Mouse (Mus musculus) CH12.LX (cell line): ENCODE measurements around the gene Gadd45gip1. TPM values are rescaled to one million over a fixed set of nuclear protein-coding genes. Genes with fewer than 3 reads are reported as not detected.

Experiments
- DNase-seq: peaks from one replicate; pipeline ENCODE4 v3.0.0-alpha.2; 2013; ENCODE audit errors: extremely low read depth
- H3K27ac ChIP-seq: 2 replicates; pipeline ENCODE4 v1.5.1; 2012; ENCODE audit warnings: low read depth, mild to moderate bottlenecking, control low read depth, moderate library complexity; ENCODE audit not compliant: insufficient read depth
- H3K27me3 ChIP-seq: replicated peaks from 2 replicates; pipeline ENCODE3; 2012; ENCODE audit warnings: inconsistent platforms
- H3K36me3 ChIP-seq, 2 experiments: replicated peaks in 1 of 2; 2 replicates each; pipeline versions ENCODE3 to v1.6.1; 2012; ENCODE audit warnings: inconsistent platforms in 1 of 2, low read length in 1 of 2, mild to moderate bottlenecking in 1 of 2, mixed read lengths in 1 of 2, moderate library complexity in 1 of 2; ENCODE audit not compliant: control insufficient read depth in 1 of 2, insufficient read depth in 1 of 2
- H3K4me1 ChIP-seq, 2 experiments: 2 replicates each; pipeline ENCODE4 v1.6.1; 2012; ENCODE audit warnings: inconsistent platforms in 1 of 2, moderate library complexity in 1 of 2; ENCODE audit not compliant: insufficient read depth in 2 of 2, control insufficient read depth in 1 of 2
- H3K4me2 ChIP-seq: 2 replicates; pipeline ENCODE4 v1.6.1; 2012; ENCODE audit warnings: low read depth, mild to moderate bottlenecking, control low read depth; ENCODE audit not compliant: poor library complexity, insufficient read depth, severe bottlenecking
- H3K4me3 ChIP-seq, 3 experiments: fragments of 150-350 bp in 1 of 3; sonication (generic) in 1 of 3; replicated peaks in 1 of 3; 2 replicates each; pipeline versions ENCODE3 to v1.5.1; 2011 to 2012; ENCODE audit warnings: low read depth in 2 of 3, low read length in 2 of 3, mild to moderate bottlenecking in 2 of 3, moderate library complexity in 2 of 3, control low read depth in 1 of 3, improper control_type of control experiment in 1 of 3, inconsistent platforms in 1 of 3, mixed read lengths in 1 of 3; ENCODE audit not compliant: poor library complexity in 1 of 3
- H3K79me2 ChIP-seq: replicated peaks from 2 replicates; pipeline ENCODE4 v1.6.1; 2012; ENCODE audit warnings: mild to moderate bottlenecking, moderate library complexity; ENCODE audit not compliant: control insufficient read depth, poor library complexity, insufficient read depth, severe bottlenecking; ENCODE audit errors: extremely low read depth
- H3K9ac ChIP-seq: 2 replicates; pipeline ENCODE4 v1.6.1; 2012; ENCODE audit warnings: low read depth, mild to moderate bottlenecking, control low read depth, moderate library complexity; ENCODE audit not compliant: insufficient read depth
- H3K9me3 ChIP-seq: replicated peaks from 2 replicates; pipeline ENCODE3; 2012; ENCODE audit warnings: low read length, inconsistent platforms, mixed read lengths
- CHD2 ChIP-seq: IDR thresholded peaks from 2 replicates; pipeline ENCODE4 v1.6.1; 2011; ENCODE audit warnings: low read length, improper control_type of control experiment
- CTCF ChIP-seq, 2 experiments: IDR thresholded peaks in 1 of 2; conservative IDR thresholded peaks in 1 of 2; 2 replicates each; pipeline ENCODE4 v1.5.1; 2011 to 2012; ENCODE audit warnings: low read depth in 2 of 2, low read length in 2 of 2, improper control_type of control experiment in 1 of 2, inconsistent platforms in 1 of 2, mild to moderate bottlenecking in 1 of 2, moderate library complexity in 1 of 2
- E2F4 ChIP-seq: IDR thresholded peaks from 2 replicates; pipeline ENCODE4 v1.6.1; 2011; ENCODE audit warnings: low read depth, low read length, improper control_type of control experiment; ENCODE audit not compliant: insufficient replicate concordance
- GABPA ChIP-seq: IDR thresholded peaks from 2 replicates; pipeline ENCODE4 v1.6.1; 2012; ENCODE audit warnings: low read depth, low read length, improper control_type of control experiment, inconsistent platforms; ENCODE audit not compliant: insufficient replicate concordance
- HCFC1 ChIP-seq: IDR thresholded peaks from 2 replicates; pipeline ENCODE4 v1.6.1; 2012; ENCODE audit warnings: low read depth, mild to moderate bottlenecking, inconsistent platforms, low read length, improper control_type of control experiment
- IRF4 ChIP-seq: IDR thresholded peaks from 2 replicates; pipeline ENCODE4 v1.6.1; 2014; ENCODE audit warnings: low read depth, mild to moderate bottlenecking, inconsistent platforms, low read length, improper control_type of control experiment
- JUND ChIP-seq: conservative IDR thresholded peaks from 2 replicates; pipeline ENCODE4 v1.6.1; 2011; ENCODE audit warnings: low read depth, low read length, improper control_type of control experiment
- MAFK ChIP-seq: IDR thresholded peaks from 2 replicates; pipeline ENCODE4 v1.6.1; 2011; ENCODE audit warnings: low read length, improper control_type of control experiment; ENCODE audit not compliant: insufficient replicate concordance
- MAX ChIP-seq: IDR thresholded peaks from 2 replicates; pipeline ENCODE4 v1.6.1; 2011; ENCODE audit warnings: low read length, improper control_type of control experiment
- NELFE ChIP-seq: IDR thresholded peaks from 2 replicates; pipeline ENCODE4 v1.6.1; 2011; ENCODE audit warnings: low read depth, low read length, improper control_type of control experiment
- PAX5 ChIP-seq: IDR thresholded peaks from 2 replicates; pipeline ENCODE4 v1.6.1; 2012; ENCODE audit warnings: low read length, inconsistent platforms, mixed read lengths
- POLR2A ChIP-seq: IDR thresholded peaks from 2 replicates; pipeline ENCODE4 v1.6.1; 2011; ENCODE audit warnings: low read depth, mild to moderate bottlenecking, improper control_type of control experiment, low read length
- POLR2AphosphoS2 ChIP-seq: IDR thresholded peaks from 2 replicates; pipeline ENCODE4 v1.6.1; 2011; ENCODE audit warnings: low read depth, low read length, improper control_type of control experiment
- RCOR1 ChIP-seq: conservative IDR thresholded peaks from 2 replicates; pipeline ENCODE4 v1.6.1; 2012; ENCODE audit warnings: low read depth, mild to moderate bottlenecking, inconsistent platforms, low read length, improper control_type of control experiment
- SIN3A ChIP-seq: IDR thresholded peaks from 2 replicates; pipeline ENCODE4 v1.6.1; 2012; ENCODE audit warnings: low read length, improper control_type of control experiment, inconsistent platforms
- SMC3 ChIP-seq: IDR thresholded peaks from 2 replicates; pipeline ENCODE4 v1.6.1; 2011; ENCODE audit warnings: low read depth, low read length, improper control_type of control experiment
- UBTF ChIP-seq: IDR thresholded peaks from 2 replicates; pipeline ENCODE4 v1.6.1; 2012; ENCODE audit warnings: low read depth, mild to moderate bottlenecking, inconsistent platforms, low read length, improper control_type of control experiment, moderate library complexity
- USF1 ChIP-seq: IDR thresholded peaks from 2 replicates; pipeline ENCODE4 v1.6.1; 2014; ENCODE audit warnings: low read depth, mild to moderate bottlenecking, inconsistent platforms, low read length, improper control_type of control experiment
- ZC3H11A ChIP-seq: IDR thresholded peaks from 2 replicates; pipeline ENCODE4 v1.6.1; 2012; ENCODE audit warnings: low read depth, mild to moderate bottlenecking, inconsistent platforms, low read length, improper control_type of control experiment
- ZKSCAN1 ChIP-seq: IDR thresholded peaks from 2 replicates; pipeline ENCODE4 v1.6.1; 2012; ENCODE audit warnings: low read depth, inconsistent platforms, low read length, improper control_type of control experiment, borderline replicate concordance
- ZMIZ1 ChIP-seq: IDR thresholded peaks from 2 replicates; pipeline ENCODE4 v1.6.1; 2012; ENCODE audit warnings: low read depth, mild to moderate bottlenecking, inconsistent platforms, low read length, improper control_type of control experiment
- ZNF384 ChIP-seq: IDR thresholded peaks from 2 replicates; pipeline ENCODE4 v1.6.1; 2012; ENCODE audit warnings: low read depth, low read length, improper control_type of control experiment, inconsistent platforms
- dilution Hi-C: fragments of 300-500 bp; cut with MboI; formaldehyde crosslinking; loops from 2 replicates; pipeline ENCODE4 v1.14.3; 2020; ENCODE audit warnings: low sequenced_read_pairs; ENCODE audit not compliant: extremely low pct_unique_long_range_greater_than_20kb, extremely low pct_ligation_motif_present
- in situ Hi-C: fragments of 300-500 bp; cut with MboI; formaldehyde crosslinking; loops from 3 replicates; pipeline ENCODE4 v1.14.3; 2019; ENCODE audit warnings: low sequenced_read_pairs, low pct_ligation_motif_present, low pct_unique_long_range_greater_than_20kb, mixed read lengths
- polyA plus RNA-seq: library from polyadenylated mRNA; unstranded; fragments of >175 nt; gene quantifications from 2 replicates; pipeline ENCODE4 v1.2.1, GENCODE M21; 2012; ENCODE audit warnings: low read depth; ENCODE audit not compliant: insufficient read length
- total RNA-seq, 2 experiments: library from RNA; depleted of rRNA; stranded (reverse); fragments of 300-350 nt in 1 of 2; fragments of >200 nt in 1 of 2; gene quantifications; 2 replicates each; pipeline ENCODE4 v1.2.3; 2012 to 2014

The Gadd45gip1 gene
- total and polyA plus RNA-seq, 3 experiments: 53.6 to 57.6 (median 56.6) TPM

DNA sequence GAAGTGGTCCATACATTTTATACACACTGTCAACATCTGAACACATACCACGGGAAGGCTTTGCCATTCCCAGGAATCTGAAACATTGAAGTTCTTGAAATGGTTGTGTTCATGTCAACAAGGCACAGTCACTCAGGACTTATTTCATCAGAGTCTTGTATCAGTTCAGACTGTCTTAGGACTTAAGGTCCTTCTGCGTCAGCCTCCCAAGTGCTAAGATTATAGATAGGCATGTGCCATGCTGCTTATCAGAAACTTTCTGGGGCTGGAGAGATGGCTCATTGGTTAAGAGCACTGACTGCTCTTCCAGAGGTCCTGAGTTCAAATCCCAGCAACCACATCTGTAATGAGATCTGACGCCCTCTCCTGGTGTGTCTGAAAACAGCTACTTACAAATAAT lies 43.0 kb downstream of the Gadd45gip1 start:
- dilution Hi-C loops (no loop called here), in situ Hi-C loops (no loop called here)
- Histone ChIP-seq H3K4me1 (no peaks in the 10 kb centered on the region), H3K4me2 (no peak overlapping the region), H3K27ac (no peak overlapping the region), H3K4me3 (no peak overlapping the region), H3K79me2 (no peaks in the 10 kb centered on the region), H3K9me3 (no peaks in the 10 kb centered on the region), H3K27me3 (no peaks in the 10 kb centered on the region), H3K36me3 (peaks cover 4 to 53% of the 10 kb centered on the region in 2 experiments), H3K9ac (no peak overlapping the region)
- DNase-seq: no peak
- no peak for TF ChIP-seq MAFK
- no peak for TF ChIP-seq ZNF384
- no peak for TF ChIP-seq POLR2A
- no peak for TF ChIP-seq IRF4
- no peak for TF ChIP-seq ZKSCAN1
- TF ChIP-seq HCFC1: no peak
- TF ChIP-seq SIN3A: no peak
- TF ChIP-seq CHD2: no peak
- TF ChIP-seq JUND: no peak
- no peak for TF ChIP-seq GABPA
- TF ChIP-seq PAX5: no peak
- no peak for TF ChIP-seq NELFE
- TF ChIP-seq USF1: no peak
- no peak for TF ChIP-seq ZMIZ1
- no peak for TF ChIP-seq ZC3H11A
- TF ChIP-seq E2F4: no peak

GRCm38 (mm10) chr8:84877297-84878035 lies 46.1 kb downstream of the Gadd45gip1 start:
- Histone ChIP-seq H3K27ac (no peak overlapping the region), H3K79me2 (no peaks in the 10 kb centered on the region), H3K9me3 (no peaks in the 10 kb centered on the region), H3K4me3 (no peak overlapping the region), H3K36me3 (peaks cover 3 to 25% of the 10 kb centered on the region in 2 experiments), H3K4me2 (no peak overlapping the region), H3K9ac (no peak overlapping the region), H3K4me1 (no peaks in the 10 kb centered on the region), H3K27me3 (no peaks in the 10 kb centered on the region)
- in situ Hi-C loops: no loop called here
- dilution Hi-C loops: no loop called here
- no peak for DNase-seq
- TF ChIP-seq ZNF384 (no peak), POLR2AphosphoS2 (no peak), ZKSCAN1 (no peak), MAX (no peak), CTCF (conservative IDR thresholded peaks at IDR 0.05 in 1 of 2, IDR thresholded peaks at IDR 0.05 in 1 of 2; ENCODE audit: low read depth in 2 of 2, low read length in 2 of 2) (no peak), UBTF (no peak), RCOR1 (no peak), SMC3 (no peak), USF1 (no peak), GABPA (no peak)
